Mouse (Mus musculus) kidney, embryonic 15.5 days (tissue): ENCODE measurements around the gene Olfr1286. TPM values are rescaled to one million over a fixed set of nuclear protein-coding genes. Genes with fewer than 3 reads are reported as not detected.

Experiments used
- ATAC-seq: fragments of 200-750 bp; cut with Nextera tagmentation; replicated peaks from 2 replicates; pipeline ENCODE4 v1.8.0; 2017; ENCODE audit warnings: moderate TSS enrichment; ENCODE audit not compliant: low FRiP score
- H3K27ac ChIP-seq: fragments of 300-500 bp; sonication (generic); 2 replicates; pipeline ENCODE4 v1.5.1; 2015; ENCODE audit warnings: mild to moderate bottlenecking, inconsistent platforms
- H3K27me3 ChIP-seq: fragments of 300-500 bp; sonication (generic); 2 replicates; pipeline ENCODE4 v1.6.1; 2015; ENCODE audit warnings: inconsistent platforms
- H3K36me3 ChIP-seq: fragments of 300-500 bp; sonication (generic); 2 replicates; pipeline ENCODE4 v1.6.1; 2015; ENCODE audit warnings: inconsistent platforms
- H3K4me1 ChIP-seq: fragments of 300-500 bp; sonication (generic); 2 replicates; pipeline ENCODE4 v1.6.1; 2015; ENCODE audit warnings: inconsistent platforms
- H3K4me2 ChIP-seq: fragments of 300-500 bp; sonication (generic); 2 replicates; pipeline ENCODE4 v1.6.1; 2015; ENCODE audit warnings: moderate library complexity, mild to moderate bottlenecking, inconsistent platforms
- H3K4me3 ChIP-seq: fragments of 300-500 bp; sonication (generic); replicated peaks from 2 replicates; pipeline ENCODE4 v1.5.1; 2015; ENCODE audit warnings: mild to moderate bottlenecking, inconsistent platforms
- H3K9ac ChIP-seq: fragments of 300-500 bp; sonication (generic); 2 replicates; pipeline ENCODE4 v1.6.1; 2015; ENCODE audit warnings: mild to moderate bottlenecking, inconsistent platforms
- H3K9me3 ChIP-seq: fragments of 300-500 bp; sonication (generic); replicated peaks from 2 replicates; pipeline ENCODE4 v1.6.1; 2016; ENCODE audit warnings: inconsistent platforms
- WGBS: fragments of 180-500 bp; shearing (Covaris S2); methylation state at CpG from one replicate; pipeline ENCODE4 v1.1.7; 2015; ENCODE audit warnings: mixed read lengths; 5-methylcytosine and 5-hydroxymethylcytosine counted together
- polyA plus RNA-seq: library from polyadenylated mRNA; unstranded; fragments of >200 nt; fragmentation: Nextera tagmentation; extraction: Ambion mirVana; gene quantifications from 2 replicates; pipeline ENCODE4 v1.2.1, GENCODE M21; 2015

Olfr1286 gene
- polyA plus RNA-seq = not detected in 2 replicates

- WGBS = 59% methylated on average over 1 of the region's 1 CpGs
- Histone ChIP-seq H3K4me2 (no peak within 1 kb of the TSS), H3K9me3 (no peaks in the 10 kb centered on the region), H3K27me3 (no peaks in the 10 kb centered on the region), H3K36me3 (no peaks in the 10 kb centered on the region), H3K9ac (no peak within 1 kb of the TSS), H3K4me1 (no peaks in the 10 kb centered on the region), H3K27ac (no peak within 1 kb of the TSS), H3K4me3 (no peak within 1 kb of the TSS)
- no peak for ATAC-seq
Measured at GRCm38 (mm10) chr2:111422931-111423330, at the start of gene Olfr1286. Gene Olfr1286, minus strand, starts transcription at chr2:111423115.

- no peaks in the 10 kb centered on the region for H3K27me3 ChIP-seq
- no peaks in the 10 kb centered on the region; the same call in 1 of the 2 replicates for H3K9me3 ChIP-seq
- H3K36me3 ChIP-seq = no peaks in the 10 kb centered on the region
- no peak within 1 kb of the TSS for H3K4me2 ChIP-seq
- ATAC-seq = no peak
- H3K27ac ChIP-seq = no peak within 1 kb of the TSS
- 67% methylated on average over 1 of the region's 1 CpGs for WGBS
- no peak within 1 kb of the TSS for H3K9ac ChIP-seq
- H3K4me1 ChIP-seq = no peaks in the 10 kb centered on the region
- H3K4me3 ChIP-seq = no peak within 1 kb of the TSS
Measured at GRCm38 (mm10) chr2:111448842-111449241, 25.9 kb upstream of the Olfr1286 start, which contains the start of gene Olfr1287. Gene Olfr1287, plus strand, starts transcription at chr2:111449142.

- Histone ChIP-seq H3K27ac (no peak within 1 kb of the TSS), H3K9ac (no peak within 1 kb of the TSS), H3K9me3 (no peaks in the 10 kb centered on the region), H3K36me3 (no peaks in the 10 kb centered on the region), H3K4me3 (no peak within 1 kb of the TSS), H3K4me2 (no peak within 1 kb of the TSS), H3K4me1 (no peaks in the 10 kb centered on the region), H3K27me3 (no peaks in the 10 kb centered on the region)
- no peak for ATAC-seq
- 88% methylated on average over 1 of the region's 1 CpGs for WGBS
Measured at GRCm38 (mm10) chr2:111375222-111375621, 47.7 kb downstream of the Olfr1286 start, which contains the start of gene Olfr1284. Gene Olfr1284, plus strand, starts transcription at chr2:111375522.

Other genes starting within 250 kb of the Olfr1286 start
- not detected in 2 replicates for gene 4930430A15Rik, start 193.5 kb downstream of the Olfr1286 start, polyA plus RNA-seq
- gene Olfr1275, start 187.8 kb downstream of the Olfr1286 start, polyA plus RNA-seq = not detected in 2 replicates
- not detected in 2 replicates for gene Olfr1276, start 168.6 kb downstream of the Olfr1286 start, polyA plus RNA-seq
- gene Olfr1277, start 149.0 kb downstream of the Olfr1286 start, polyA plus RNA-seq = not detected in 2 replicates
- not detected in 2 replicates for gene Olfr1278, start 133.0 kb downstream of the Olfr1286 start, polyA plus RNA-seq
- not detected in 2 replicates for gene Olfr1279, start 122.5 kb downstream of the Olfr1286 start, polyA plus RNA-seq
- not detected in 2 replicates for gene Olfr1280, start 109.1 kb downstream of the Olfr1286 start, polyA plus RNA-seq
- not detected in 2 replicates for gene Olfr1281, start 96.6 kb downstream of the Olfr1286 start, polyA plus RNA-seq
- not detected in 2 replicates for gene Olfr1282, start 87.0 kb downstream of the Olfr1286 start, polyA plus RNA-seq
- not detected in 2 replicates for gene Olfr1283, start 56.3 kb downstream of the Olfr1286 start, polyA plus RNA-seq
- gene Olfr1284, start 47.6 kb downstream of the Olfr1286 start, polyA plus RNA-seq = not detected in 2 replicates
- gene Olfr1287, start 26.0 kb upstream of the Olfr1286 start, polyA plus RNA-seq = not detected in 2 replicates
- not detected in 2 replicates for gene Olfr1288, start 51.0 kb upstream of the Olfr1286 start, polyA plus RNA-seq
- not detected in 2 replicates for gene Olfr1289, start 57.7 kb upstream of the Olfr1286 start, polyA plus RNA-seq
- not detected in 2 replicates for gene Olfr1290, start 70.7 kb upstream of the Olfr1286 start, polyA plus RNA-seq
- not detected in 2 replicates for gene Olfr1291-ps1, start 74.1 kb upstream of the Olfr1286 start, polyA plus RNA-seq
- not detected in 2 replicates for gene Olfr1293-ps, start 102.1 kb upstream of the Olfr1286 start, polyA plus RNA-seq
- not detected in 2 replicates for gene Olfr1294, start 117.2 kb upstream of the Olfr1286 start, polyA plus RNA-seq
- gene Olfr1295, start 146.6 kb upstream of the Olfr1286 start, polyA plus RNA-seq = not detected in 2 replicates
- gene Olfr1297, start 203.4 kb upstream of the Olfr1286 start, polyA plus RNA-seq = not detected in 2 replicates
- not detected in 2 replicates for gene Olfr1298, start 226.1 kb upstream of the Olfr1286 start, polyA plus RNA-seq
- not detected in 2 replicates for gene Olfr1299, start 238.3 kb upstream of the Olfr1286 start, polyA plus RNA-seq